Mouse (Mus musculus): ENCODE results near the gene Gm128.

The Gm128 gene

GRCm38 (mm10) chr3:95241498-95241897, at the start of gene Gm128:
Gene Gm128, minus strand, starts transcription at chr3:95241598.
- DNase-seq: no peak

GRCm38 (mm10) chr3:95291041-95291440, 49.6 kb upstream of the Gm128 start:
- no peak for DNase-seq

GRCm38 (mm10) chr3:95290156-95290555, 48.8 kb upstream of the Gm128 start:
- no peak for DNase-seq

- peak; percentile 91 for DNase-seq
Measured at GRCm38 (mm10) chr3:95289419-95289818, 48.0 kb upstream of the Gm128 start.

- no peak for DNase-seq
Measured at GRCm38 (mm10) chr3:95287541-95287940, 46.1 kb upstream of the Gm128 start.

- no peak for DNase-seq
Measured at GRCm38 (mm10) chr3:95286510-95286909, 45.1 kb upstream of the Gm128 start.

GRCm38 (mm10) chr3:95286011-95286410, 44.6 kb upstream of the Gm128 start:
- DNase-seq: no peak

- DNase-seq: no peak
Measured at GRCm38 (mm10) chr3:95285390-95285789, 44.0 kb upstream of the Gm128 start.

GRCm38 (mm10) chr3:95284501-95285281, 43.3 kb upstream of the Gm128 start:
- peak; percentile 54 for DNase-seq

GRCm38 (mm10) chr3:95284062-95284461, 42.7 kb upstream of the Gm128 start:
- peak; percentile 62 for DNase-seq

- DNase-seq: no peak
Measured at GRCm38 (mm10) chr3:95283589-95283941, 42.2 kb upstream of the Gm128 start.

GRCm38 (mm10) chr3:95282865-95283588, 41.6 kb upstream of the Gm128 start:
- DNase-seq: peak; percentile 87

- DNase-seq: peak; percentile 73
Measured at GRCm38 (mm10) chr3:95282381-95282864, 41.0 kb upstream of the Gm128 start.

- DNase-seq: peak; percentile 99
Measured at GRCm38 (mm10) chr3:95281216-95282126, 40.1 kb upstream of the Gm128 start, which contains the start of the genes Mindy1 and Prune1. Gene Mindy1, plus strand, starts transcription at chr3:95281345. Gene Prune1, minus strand, starts transcription at chr3:95282076.

GRCm38 (mm10) chr3:95280747-95281146, 39.3 kb upstream of the Gm128 start:
- peak; percentile 76 for DNase-seq

GRCm38 (mm10) chr3:95277149-95277551, 35.8 kb upstream of the Gm128 start:
- peak; percentile 63 for DNase-seq

- no peak for DNase-seq
Measured at GRCm38 (mm10) chr3:95276428-95276934, 35.1 kb upstream of the Gm128 start.

- DNase-seq: no peak
Measured at GRCm38 (mm10) chr3:95275161-95275560, 33.8 kb upstream of the Gm128 start.

GRCm38 (mm10) chr3:95274453-95274852, 33.1 kb upstream of the Gm128 start:
- DNase-seq: no peak

- peak; percentile 96 for DNase-seq
Measured at GRCm38 (mm10) chr3:95273471-95273870, 32.1 kb upstream of the Gm128 start.

GRCm38 (mm10) chr3:95270766-95271364, 29.5 kb upstream of the Gm128 start:
- DNase-seq: no peak

GRCm38 (mm10) chr3:95269789-95270188, 28.4 kb upstream of the Gm128 start:
- no peak for DNase-seq

Data from cerebellum, adult 9-10 months (tissue).